Mouse (Mus musculus) liver, adult 2 months (tissue): ENCODE measurements around the gene Nrxn3.

Experiments used
- CTCF ChIP-seq: fragments of 200-500 bp; IDR thresholded peaks from 2 replicates; pipeline ENCODE4 v1.5.1; 2011; ENCODE audit warnings: low read depth, low read length, control low read depth
- POLR2A ChIP-seq: fragments of 200-500 bp; IDR thresholded peaks from 2 replicates; pipeline ENCODE4 v1.6.1; 2011; ENCODE audit warnings: low read length, control low read depth; ENCODE audit not compliant: insufficient read depth; ENCODE audit errors: extremely low read depth

DNA sequence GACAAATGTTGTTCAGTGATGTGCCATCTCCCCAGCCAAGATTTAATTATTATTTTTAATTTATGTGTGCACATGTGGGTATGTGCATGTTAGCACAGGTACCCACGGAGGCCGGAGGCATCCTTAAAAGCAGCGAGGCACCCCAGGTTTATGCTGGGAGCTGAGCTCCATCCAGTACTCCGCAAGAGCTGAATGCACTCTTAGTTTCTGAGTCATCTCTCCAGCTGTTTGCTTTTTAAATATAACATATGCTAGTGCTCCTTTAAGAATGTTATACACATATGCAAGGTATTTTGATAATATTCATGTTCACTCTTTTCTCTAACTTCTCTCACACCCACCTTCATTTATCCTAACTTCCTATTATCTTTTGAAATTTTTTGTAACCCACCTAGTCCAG, 271.1 kb downstream of the Nrxn3 start:
- TF ChIP-seq POLR2A (no peak), CTCF (no peak)
